Mouse (Mus musculus) heart, embryonic 11.5 days (tissue): Measurements from ENCODE around the gene Gm45799. TPM values are rescaled to one million over a fixed set of nuclear protein-coding genes. Genes with fewer than 3 reads are reported as not detected.

Experiments used
- ATAC-seq: fragments of 200-750 bp; cut with Nextera tagmentation; replicated peaks from 2 replicates; pipeline ENCODE4 v1.8.0; 2017; ENCODE audit warnings: moderate library complexity; ENCODE audit not compliant: insufficient number of reproducible peaks, low FRiP score, low TSS enrichment
- H3K27ac ChIP-seq: fragments of 300-500 bp; sonication (generic); 2 replicates; pipeline ENCODE4 v1.5.1; 2014; ENCODE audit warnings: mild to moderate bottlenecking, low read depth, low read length
- H3K27me3 ChIP-seq: fragments of 300-500 bp; sonication (generic); 2 replicates; pipeline ENCODE4 v1.6.1; 2014; ENCODE audit warnings: mild to moderate bottlenecking, low read length, mixed read lengths; ENCODE audit not compliant: control insufficient read depth, insufficient read depth
- H3K36me3 ChIP-seq: fragments of 300-500 bp; sonication (generic); 2 replicates; pipeline ENCODE4 v1.6.1; 2014; ENCODE audit warnings: mild to moderate bottlenecking, low read length, moderate library complexity, mixed read lengths; ENCODE audit not compliant: control insufficient read depth, insufficient read depth
- H3K4me1 ChIP-seq: fragments of 300-500 bp; sonication (generic); 2 replicates; pipeline ENCODE4 v1.6.1; 2014; ENCODE audit warnings: low read length; ENCODE audit not compliant: control insufficient read depth, insufficient read depth
- H3K4me2 ChIP-seq: fragments of 300-500 bp; sonication (generic); 2 replicates; pipeline ENCODE4 v1.6.1; 2014; ENCODE audit warnings: mild to moderate bottlenecking, moderate library complexity
- H3K4me3 ChIP-seq: fragments of 300-500 bp; sonication (generic); 2 replicates; pipeline ENCODE4 v1.5.1; 2014; ENCODE audit warnings: low read depth, low read length
- H3K9ac ChIP-seq: fragments of 300-500 bp; sonication (generic); 2 replicates; pipeline ENCODE4 v1.6.1; 2014; ENCODE audit warnings: mild to moderate bottlenecking, low read depth, low read length, moderate library complexity
- H3K9me3 ChIP-seq: fragments of 300-500 bp; sonication (generic); replicated peaks from 2 replicates; pipeline ENCODE4 v1.6.1; 2016; ENCODE audit warnings: low read length; ENCODE audit not compliant: control insufficient read depth
- whole genome bisulfite sequencing: fragments of 180-500 bp; shearing (Covaris S2); extraction: QIAGEN DNeasy Blood & Tissue Kit; methylation state at CpG from one replicate; pipeline ENCODE4 v1.1.7; 2014; ENCODE audit not compliant: insufficient replicate concordance; 5-methylcytosine and 5-hydroxymethylcytosine counted together
- polyA plus RNA-seq: library from polyadenylated mRNA; unstranded; fragments of >200 nt; fragmentation: Nextera tagmentation; extraction: Ambion mirVana; gene quantifications from 2 replicates; pipeline ENCODE4 v1.2.1, GENCODE M21; 2014

Gm45799 gene
- polyA plus RNA-seq, 1 experiment from 2014 or later, result 30.2 TPM

DNA sequence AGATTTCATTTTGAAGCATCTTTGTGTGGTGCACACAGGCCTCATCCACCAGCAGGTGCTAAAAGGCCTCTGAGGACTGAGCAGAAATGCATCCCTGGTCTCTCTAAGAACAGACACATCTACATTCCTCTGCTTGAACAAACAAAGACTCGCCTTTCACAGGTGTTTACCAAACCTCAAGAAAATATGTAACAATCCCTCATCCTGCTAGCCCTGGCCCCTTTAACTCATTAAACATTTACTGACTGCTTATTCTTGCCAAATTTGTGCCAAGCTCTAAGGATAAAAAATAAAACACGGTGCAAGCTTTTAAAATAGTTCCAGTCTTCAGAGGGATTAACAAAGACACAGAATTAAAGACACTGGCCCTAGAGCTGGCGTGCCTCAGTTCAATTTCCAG is 20.7 kb upstream of the Gm45799 start:
- no peak for ATAC-seq
- Histone ChIP-seq H3K36me3 (peaks cover 25% of the 10 kb centered on the region), H3K4me1 (0 out of 2 replicates have a peak, but pooled peaks cover 4% of the 10 kb centered on the region), H3K4me3 (no peak overlapping the region), H3K27ac (no peak overlapping the region), H3K4me2 (no peak overlapping the region), H3K27me3 (no peaks in the 10 kb centered on the region), H3K9me3 (no peaks in the 10 kb centered on the region), H3K9ac (no peak overlapping the region)
- WGBS, result 78% methylated on average over 3 of the region's 3 CpGs

DNA sequence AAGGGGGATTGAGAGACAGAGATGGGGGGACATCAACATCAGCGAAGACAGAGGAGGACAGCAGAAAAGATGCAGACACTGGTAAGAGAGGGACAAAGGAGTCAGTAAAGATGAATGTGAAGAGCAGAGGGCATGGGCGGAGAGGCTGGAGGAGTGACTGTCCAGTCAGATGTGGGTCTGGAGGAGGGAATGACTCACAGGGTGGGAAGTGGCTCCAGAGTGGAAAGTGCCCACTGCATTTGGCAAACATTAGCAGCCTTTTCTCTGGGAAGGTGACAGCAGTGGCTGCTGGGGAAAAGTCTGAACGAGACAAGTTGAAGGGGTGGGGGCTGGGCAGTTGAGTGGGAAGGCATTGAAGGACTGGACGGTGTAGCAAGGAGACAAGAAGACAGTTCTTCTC is 19.3 kb upstream of the Gm45799 start:
- H3K4me2 ChIP-seq, result no peak overlapping the region
- peaks cover 4% of the 10 kb centered on the region; the same call in 1 of the 2 replicates for H3K4me1 ChIP-seq
- no peak for ATAC-seq
- no peak overlapping the region for H3K9ac ChIP-seq
- H3K27me3 ChIP-seq, result no peaks in the 10 kb centered on the region
- no peaks in the 10 kb centered on the region for H3K9me3 ChIP-seq
- WGBS, result 57% methylated on average over 4 of the region's 4 CpGs
- no peak overlapping the region for H3K27ac ChIP-seq
- H3K36me3 ChIP-seq, result peaks cover 29% of the 10 kb centered on the region
- no peak overlapping the region for H3K4me3 ChIP-seq

DNA sequence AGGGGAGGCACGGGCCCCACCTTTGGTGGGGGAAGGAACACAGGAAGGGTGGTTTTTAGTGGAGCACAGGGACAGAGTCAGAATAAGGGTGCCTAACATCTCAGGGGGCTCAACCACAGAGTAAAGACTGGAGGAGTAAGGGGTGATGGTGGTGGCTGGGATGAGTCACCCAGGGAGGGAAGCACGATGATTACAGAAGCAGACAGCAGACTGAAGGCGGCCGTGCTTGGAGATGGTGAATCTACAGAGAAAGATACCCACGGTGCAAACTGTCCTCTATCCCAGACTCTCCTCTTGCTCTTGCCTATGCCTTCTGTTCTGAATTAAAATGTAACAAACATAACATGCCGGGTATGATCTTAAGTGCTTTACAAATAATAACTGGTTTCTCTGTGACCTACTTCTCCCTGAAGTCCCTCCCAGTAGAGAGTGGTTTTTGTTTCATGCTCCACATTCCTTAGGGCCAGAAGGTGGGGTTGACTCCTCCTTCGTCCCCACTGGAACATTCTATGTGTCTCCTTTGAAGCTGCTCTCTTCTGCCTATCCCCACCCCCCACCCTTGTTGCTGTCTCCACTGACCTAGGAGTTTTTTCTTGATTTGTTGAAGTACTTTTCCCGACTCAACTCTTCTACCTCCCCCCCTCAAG is 18.6 kb upstream of the Gm45799 start:
- Histone ChIP-seq H3K9ac (no peak overlapping the region), H3K4me1 (peaks cover 4% of the 10 kb centered on the region; the same call in 1 of the 2 replicates), H3K27me3 (no peaks in the 10 kb centered on the region), H3K27ac (no peak overlapping the region), H3K36me3 (peaks cover 26% of the 10 kb centered on the region), H3K4me2 (no peak overlapping the region), H3K9me3 (no peaks in the 10 kb centered on the region), H3K4me3 (no peak overlapping the region)
- WGBS, result 58% methylated on average over 8 of the region's 8 CpGs
- ATAC-seq, result no peak

DNA sequence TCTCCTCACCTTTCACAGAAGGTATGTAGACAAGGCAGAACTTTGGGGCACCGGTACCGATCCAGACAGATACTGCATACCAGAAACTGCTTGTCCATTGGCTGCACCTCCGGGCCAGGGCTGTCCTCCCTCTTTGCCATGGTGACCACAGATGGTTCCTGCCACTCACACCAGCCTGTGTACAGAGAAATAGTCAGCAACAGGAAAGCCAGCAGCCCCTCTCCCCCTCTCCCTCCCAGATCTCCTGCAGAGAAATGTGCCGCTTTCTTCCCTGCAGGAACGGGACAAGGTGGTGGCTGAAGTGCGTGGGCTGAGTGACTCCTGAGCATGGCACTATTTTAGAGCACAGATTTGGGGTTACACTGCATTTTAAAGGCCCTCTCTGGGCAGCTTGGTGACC is 15.0 kb upstream of the Gm45799 start:
- Histone ChIP-seq H3K9ac (no peak overlapping the region), H3K4me3 (no peak overlapping the region), H3K27ac (no peak overlapping the region), H3K9me3 (no peaks in the 10 kb centered on the region), H3K4me2 (no peak overlapping the region), H3K27me3 (no peaks in the 10 kb centered on the region), H3K4me1 (peaks cover 20% of the 10 kb centered on the region), H3K36me3 (peaks cover 6% of the 10 kb centered on the region; the same call in 1 of the 2 replicates)
- ATAC-seq, result 0 out of 2 replicates have a peak, but pooled peaks have one; percentile 2
- WGBS, result 70% methylated on average over 6 of the region's 6 CpGs

DNA sequence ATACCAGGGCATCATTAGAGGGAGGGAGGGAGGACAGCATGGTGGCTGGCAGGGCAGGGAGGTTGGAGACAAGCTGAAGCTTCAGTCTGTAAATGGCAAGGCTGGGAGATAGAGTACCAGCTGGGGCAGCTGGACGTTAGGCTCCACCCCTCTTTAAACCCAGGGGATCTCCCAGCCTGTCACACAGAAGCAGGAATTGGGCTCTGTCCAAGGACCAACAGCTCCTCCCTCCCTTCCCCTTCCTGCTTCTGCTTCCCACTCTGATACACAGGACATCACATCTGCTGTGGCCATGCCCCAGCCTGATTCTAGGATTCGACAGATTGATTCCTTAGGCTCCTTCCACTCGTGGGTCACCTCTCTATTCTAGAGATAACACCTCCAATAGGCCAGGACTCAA is 11.7 kb upstream of the Gm45799 start:
- H3K9ac ChIP-seq, result no peak overlapping the region
- H3K27ac ChIP-seq, result peak overlapping the region; percentile 7; the same call in 1 of the 2 replicates
- H3K4me3 ChIP-seq, result no peak overlapping the region
- H3K27me3 ChIP-seq, result no peaks in the 10 kb centered on the region
- H3K36me3 ChIP-seq, result peaks cover 3% of the 10 kb centered on the region; the same call in 1 of the 2 replicates
- no peaks in the 10 kb centered on the region for H3K9me3 ChIP-seq
- WGBS, result 20% methylated on average over 3 of the region's 3 CpGs
- H3K4me1 ChIP-seq, result peaks cover 27% of the 10 kb centered on the region
- H3K4me2 ChIP-seq, result no peak overlapping the region; the same call in 1 of the 2 replicates
- ATAC-seq, result peak; percentile 24; the same call in 1 of the 2 replicates

DNA sequence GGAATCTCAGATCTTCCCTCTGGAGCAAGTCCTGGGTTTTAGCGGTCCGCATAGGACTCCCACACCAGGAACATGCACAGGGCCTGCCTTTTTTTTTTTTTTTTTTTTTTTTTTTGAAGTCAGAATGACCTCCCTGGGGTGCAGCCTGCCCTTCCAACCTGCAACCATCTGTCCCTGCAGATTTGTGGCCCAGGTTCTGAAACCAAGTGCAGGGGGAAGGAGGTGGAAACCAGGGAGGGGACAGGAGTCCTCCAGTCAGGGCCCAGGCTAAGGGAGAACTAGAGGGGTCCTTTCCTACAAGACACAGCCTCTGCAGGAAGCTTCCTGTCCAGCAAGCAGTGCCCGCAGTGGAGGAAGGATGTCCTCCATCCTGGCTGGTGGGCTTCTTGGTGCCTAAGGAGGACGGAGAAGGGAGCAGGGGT is 7.8 kb upstream of the Gm45799 start:
- ATAC-seq, result no peak
- Histone ChIP-seq H3K4me1 (peaks cover 27% of the 10 kb centered on the region), H3K4me3 (peak overlapping the region; percentile 88), H3K4me2 (peak overlapping the region; percentile 72), H3K36me3 (peaks cover 3% of the 10 kb centered on the region), H3K27me3 (no peaks in the 10 kb centered on the region), H3K9ac (peak overlapping the region; percentile 93), H3K9me3 (no peaks in the 10 kb centered on the region), H3K27ac (no peak overlapping the region)
- 13% methylated on average over 4 of the region's 4 CpGs for WGBS

DNA sequence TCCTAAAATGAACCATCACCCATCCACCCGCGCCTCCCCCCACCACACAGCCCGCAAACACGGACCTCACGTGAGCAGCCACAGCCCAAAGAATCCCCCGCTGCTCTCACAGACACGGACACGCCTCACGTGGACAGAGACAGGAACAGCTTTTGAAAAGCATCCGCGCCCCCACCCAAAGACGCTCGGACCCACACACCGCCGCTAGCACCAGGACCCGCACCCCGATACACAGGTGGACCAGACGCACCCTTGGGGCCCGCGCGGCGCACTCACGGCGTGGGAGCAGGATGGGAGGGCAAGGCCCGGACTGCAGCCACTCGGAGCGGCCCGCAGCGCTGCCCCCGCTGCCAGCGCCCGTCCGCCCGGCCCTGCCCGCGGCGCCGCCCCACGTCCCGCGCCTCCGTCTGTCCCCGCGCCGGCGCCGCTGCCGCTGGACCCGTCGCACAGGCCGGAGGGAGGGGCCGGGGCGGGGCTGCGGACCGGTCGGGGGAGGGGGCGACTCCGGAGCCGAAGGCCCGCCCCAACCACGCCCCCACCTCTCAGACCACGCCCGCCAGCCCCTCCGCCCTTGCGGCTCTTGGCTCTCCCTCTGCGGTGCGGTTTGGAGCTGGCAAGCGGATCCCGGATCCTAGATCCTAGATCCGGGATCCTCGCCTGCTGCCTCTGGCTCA is 7.1 kb upstream of the Gm45799 start, which contains the start of gene Trim3:
TSS of gene Trim3 (minus strand) at position 445 of the 674 bp plus-strand sequence.
- peak; percentile 92 for ATAC-seq
- H3K4me2 ChIP-seq, result peak within 1 kb of the TSS; percentile 72
- peaks cover 5% of the 10 kb centered on the region for H3K36me3 ChIP-seq
- H3K4me3 ChIP-seq, result peak within 1 kb of the TSS; percentile 88
- H3K9me3 ChIP-seq, result no peaks in the 10 kb centered on the region
- under 1% methylated on average over 60 of the region's 71 CpGs for WGBS
- H3K27ac ChIP-seq, result 0 out of 2 replicates have a peak within 1 kb of the TSS, but pooled peaks have one; percentile 7
- peaks cover 24% of the 10 kb centered on the region for H3K4me1 ChIP-seq
- H3K27me3 ChIP-seq, result no peaks in the 10 kb centered on the region
- H3K9ac ChIP-seq, result peak within 1 kb of the TSS; percentile 93

DNA sequence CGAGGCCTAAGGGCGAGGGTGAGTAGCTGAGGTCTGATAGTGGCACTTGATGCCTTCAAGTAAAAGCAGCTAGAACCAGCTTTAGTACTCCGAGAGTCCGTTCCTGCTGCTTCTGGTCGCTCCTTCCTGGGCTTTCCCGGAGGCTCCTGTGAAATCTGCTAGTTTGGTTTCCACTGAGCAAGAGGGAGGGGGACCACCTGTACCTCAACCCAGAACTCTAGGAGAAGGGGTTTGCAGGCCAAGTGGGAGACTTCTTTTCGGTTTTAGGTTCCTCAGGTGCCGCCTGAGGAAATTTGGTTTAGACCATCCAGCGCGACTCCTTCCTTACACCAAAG is 6.6 kb upstream of the Gm45799 start:
- no peak for ATAC-seq
- 0 out of 2 replicates have a peak overlapping the region, but pooled peaks have one; percentile 7 for H3K27ac ChIP-seq

More for the DNA sequence above, 6.6 kb upstream of the Gm45799 start:
- 2% methylated on average over 10 of the region's 10 CpGs for WGBS
- Histone ChIP-seq H3K36me3 (peaks cover 5% of the 10 kb centered on the region), H3K4me2 (peak overlapping the region; percentile 72), H3K9me3 (no peaks in the 10 kb centered on the region), H3K4me1 (peaks cover 19% of the 10 kb centered on the region), H3K27me3 (no peaks in the 10 kb centered on the region), H3K9ac (peak overlapping the region; percentile 93), H3K4me3 (peak overlapping the region; percentile 88)
